Mouse (Mus musculus) stomach, postnatal 0 days (tissue): ENCODE measurements at regions not wholly inside any gene's neighbourhood (a gene's known extent, or its start where the extent isn't known, plus 50 kb on each side); places are given as distances from the start of the nearest gene placed in this dataset.

ENCODE experiments used
- CTCF ChIP-seq: IDR thresholded peaks from 2 replicates; pipeline ENCODE4 v1.5.1; 2016; ENCODE audit warnings: antibody characterized with exemption, low read depth, mild to moderate bottlenecking, moderate library complexity
- EP300 ChIP-seq: optimal IDR thresholded peaks from 2 replicates; pipeline ENCODE3; 2016; ENCODE audit warnings: antibody characterized with exemption

DNA sequence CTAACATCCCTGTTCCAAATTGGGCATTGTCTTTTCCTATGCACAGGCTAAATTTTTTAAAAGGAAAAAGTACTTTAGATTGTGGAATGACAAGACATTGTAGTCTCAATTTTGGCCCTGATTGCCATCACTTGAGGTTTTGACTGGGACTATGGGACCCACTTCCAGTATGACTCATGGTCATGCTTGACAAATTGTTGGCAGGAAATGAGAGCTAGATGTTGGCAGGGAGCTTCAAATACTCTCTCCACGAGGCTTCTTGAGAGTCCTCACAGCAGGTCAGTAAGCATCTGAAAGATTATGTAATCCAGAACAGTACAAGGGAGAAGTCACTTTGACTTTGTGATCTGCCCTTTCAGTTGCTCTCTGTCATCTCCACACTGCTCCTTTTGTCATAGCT, 1135.4 kb upstream of the Lrrc6 start:
- TF ChIP-seq CTCF (no peak), EP300 (no peak)
